Mouse (Mus musculus) adipose tissue, adult 10 weeks (tissue): ENCODE results near the gene Cldn34c2. TPM values are rescaled to one million over a fixed set of nuclear protein-coding genes. Genes with fewer than 3 reads are reported as not detected.

Experiments
- polyA plus RNA-seq: library from polyadenylated mRNA; stranded (reverse); fragments of 350-450 nt; fragmentation: Illumina TruSeq; extraction: RNeasy Lipid Tissue Mini Kit (QIAGEN cat#74804); gene quantifications from one replicate; pipeline ENCODE4 v1.2.3, GENCODE M21; 2014; ENCODE audit warnings: low read depth, low replicate concordance

The Cldn34c2 gene
- polyA plus RNA-seq: not detected

GRCm38 (mm10) chrX:123581400-123581799 lies at the start of gene Cldn34c2:
TSS of gene Cldn34c2 (plus strand) at chrX:123581700.

Other genes with a start within 250 kb of the Cldn34c2 start
- not detected for gene Gm17467, start 123.1 kb downstream of the Cldn34c2 start, polyA plus RNA-seq
- not detected for gene Cldn34c3, start 212.0 kb downstream of the Cldn34c2 start, polyA plus RNA-seq